16 mouse cellular contexts compared by ENCODE assay signal in the genomic region with DNA sequence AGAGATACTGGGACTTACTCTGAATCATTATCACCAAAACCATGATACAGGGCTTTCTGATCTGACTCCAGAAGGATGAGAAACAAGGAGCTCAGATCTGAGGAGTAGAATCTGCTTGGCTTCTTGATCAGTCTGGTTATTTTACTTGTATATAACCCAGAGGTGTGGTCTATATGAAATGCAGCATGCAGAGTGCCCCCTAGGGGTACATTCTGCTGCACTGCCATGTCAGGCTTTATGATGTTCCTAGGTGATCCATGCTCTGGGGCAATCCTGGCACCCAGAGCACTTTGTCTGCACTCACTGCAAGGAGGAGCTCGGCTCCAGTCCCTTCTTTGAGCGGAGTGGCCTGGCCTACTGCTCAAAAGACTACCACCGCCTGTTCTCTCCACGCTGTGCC. TPM values are rescaled to one million over a fixed set of nuclear protein-coding genes. Genes with fewer than 3 reads are reported as not detected.
A peak's percentile ranks its signal among the peaks of the same experiment; 100 is the strongest.
DNase-seq lines count a peak whose midpoint lies in the region; TF ChIP-seq lines count a peak whose summit lies in the region.
"Had no signal": no experiment of that assay in that cellular context is flagged by ENCODE, and none has a peak within 500 bp of the region (broad histone marks: within the 10 kb centered on the region; RNA-seq: fewer than 3 reads in every experiment).

No protein-coding gene starts in this region.

- intact Hi-C loops in gastrocnemius, postnatal 14 days (cut with DNase I; ENCODE audit: low total_unique reads) = loop anchor here (5.0 kb wide), 1 partner anchor 97 kb away; no protein-coding TSS in a partner anchor

- peaks cover 11% of the 10 kb centered on the region for H3K36me3 ChIP-seq in splenic B cell, adult 2 months (ENCODE audit: control insufficient read depth, insufficient read depth, low read length, poor library complexity, severe bottlenecking)
- H3K36me3 ChIP-seq: embryonic facial prominence, embryonic 12.5 days; liver, embryonic 13.5 days had no signal

- no peaks in the 10 kb centered on the region for H3K27me3 ChIP-seq in splenic B cell, adult 2 months (ENCODE audit: control insufficient read depth, insufficient read depth, low read length, poor library complexity, severe bottlenecking)
- H3K27me3 ChIP-seq: embryonic facial prominence, embryonic 12.5 days; liver, embryonic 13.5 days had no signal

- no peak for DNase-seq in layer of hippocampus, adult 2 months (ENCODE audit: low spot score in 2 of 2)
- no peak for DNase-seq in layer of hippocampus, adult 9-11 months
- peak; percentile 31 for DNase-seq in CD4-positive helper T cell, adult 2 months (ENCODE audit: low read depth, low spot score)
- DNase-seq in R1 (ENCODE audit: low read depth, low spot score) = peak; percentile 10
- DNase-seq in splenic B cell, adult 2 months (ENCODE audit: low read depth, low spot score) = peak; percentile 45
- DNase-seq in right cerebral cortex, postnatal 4 days = no peak
- no peak for DNase-seq in layer of hippocampus, postnatal 14 days (ENCODE audit: low spot score in 2 of 2)
- DNase-seq in gastrocnemius, postnatal 14 days = no peak
- DNase-seq: adrenal gland, postnatal 25 days; cerebellum, adult 18-20 months; heart, postnatal 4 days; liver, embryonic 13.5 days had no signal

- H3K4me3 ChIP-seq in layer of hippocampus, adult 2 months = no peak overlapping the region
- H3K4me3 ChIP-seq: embryonic facial prominence, embryonic 12.5 days; liver, embryonic 13.5 days had no signal

- TF ChIP-seq CTCF in layer of hippocampus, adult 2 months (conservative IDR thresholded peaks at IDR 0.05) = peak; percentile 55

- H3K27ac ChIP-seq in layer of hippocampus, adult 2 months = no peak overlapping the region
- H3K27ac ChIP-seq: embryonic facial prominence, embryonic 12.5 days; liver, embryonic 13.5 days had no signal

RNA-seq across cellular contexts. Expression of a gene that starts 21.9 kb away (rescaled TPM):
- total RNA-seq in layer of hippocampus, adult 2 months (2021) = not detected
- total RNA-seq in layer of hippocampus, postnatal 14 days (2021) = not detected
- not detected for total RNA-seq in gastrocnemius, postnatal 14 days (2021)
- total RNA-seq: adrenal gland, postnatal 25 days; granulocyte monocyte progenitor cell, adult 5-6 weeks; heart, postnatal 4 days; left cerebral cortex, adult 8-10 months; midbrain, postnatal 0 days had no signal

RNA-seq across cellular contexts. Expression of a gene that starts 28.6 kb away (rescaled TPM):
- total RNA-seq in layer of hippocampus, adult 2 months (2021) = 1 to 10 TPM; 1.1 to 1.3 TPM
- 1 to 10 TPM; 1.9 to 2.0 TPM for total RNA-seq in layer of hippocampus, postnatal 14 days (2021)
- total RNA-seq in gastrocnemius, postnatal 14 days (2021) = under 1 TPM; 0.49 to 0.68 TPM

RNA-seq across cellular contexts. Expression of a gene that starts 28.6 kb away (rescaled TPM):
- 10 to 100 TPM; 87.6 to 94.8 TPM for total RNA-seq in layer of hippocampus, adult 2 months (2021)
- total RNA-seq in layer of hippocampus, postnatal 14 days (2021) = 10 to 100 TPM; 89.1 to 95.0 TPM
- total RNA-seq in gastrocnemius, postnatal 14 days (2021) = 10 to 100 TPM; 61.0 to 64.6 TPM

RNA-seq across cellular contexts. Expression of a gene that starts 32.5 kb away (rescaled TPM):
- not detected for total RNA-seq in layer of hippocampus, adult 2 months (2021)
- total RNA-seq in layer of hippocampus, postnatal 14 days (2021) = not detected
- total RNA-seq in gastrocnemius, postnatal 14 days (2021) = not detected
- total RNA-seq: adrenal gland, postnatal 25 days; granulocyte monocyte progenitor cell, adult 5-6 weeks; heart, postnatal 4 days; left cerebral cortex, adult 8-10 months; midbrain, postnatal 0 days had no signal

RNA-seq across cellular contexts. Expression of a gene that starts 59.1 kb away (rescaled TPM):
- total RNA-seq in layer of hippocampus, adult 2 months (2021) = not detected
- not detected for total RNA-seq in layer of hippocampus, postnatal 14 days (2021)
- total RNA-seq in gastrocnemius, postnatal 14 days (2021) = not detected
- total RNA-seq: adrenal gland, postnatal 25 days; granulocyte monocyte progenitor cell, adult 5-6 weeks; heart, postnatal 4 days; left cerebral cortex, adult 8-10 months; midbrain, postnatal 0 days had no signal

Comparison
In these comparisons a context has a peak if more than half of its experiments do, and no peak if none do; other contexts are left out.
1. DNase-seq: peak in CD4-positive helper T cell, adult 2 months (single experiment), R1 (single experiment) and splenic B cell, adult 2 months (single experiment); none in layer of hippocampus, adult 2 months (0 of 2), layer of hippocampus, adult 9-11 months (single experiment), right cerebral cortex, postnatal 4 days (single experiment), layer of hippocampus, postnatal 14 days (0 of 2) and gastrocnemius, postnatal 14 days (single experiment).